Mouse (Mus musculus) liver, embryonic 14.5 days (tissue): Measurements from ENCODE around the gene Rnaseh2c. TPM values are rescaled to one million over a fixed set of nuclear protein-coding genes. Genes with fewer than 3 reads are reported as not detected.
A peak's percentile ranks its signal among the peaks of the same experiment; 100 is the strongest.

ENCODE experiments used
- ATAC-seq: fragments of 200-750 bp; cut with Nextera tagmentation; 2 replicates; pipeline ENCODE4 v1.8.0; 2017; ENCODE audit warnings: moderate number of reproducible peaks, mild to moderate bottlenecking, moderate library complexity; ENCODE audit not compliant: insufficient read depth
- DNase-seq, 3 experiments: peaks; one replicate each; pipeline ENCODE4 v3.0.0-alpha.2; 2012 to 2013; ENCODE audit warnings: low read depth in 3 of 3, low spot score in 3 of 3
- H3K27ac ChIP-seq: fragments of 300-500 bp; sonication (generic); 2 replicates; pipeline ENCODE4 v1.5.1; 2014; ENCODE audit warnings: moderate library complexity, mild to moderate bottlenecking, control low read depth, inconsistent platforms
- H3K27me3 ChIP-seq: fragments of 300-500 bp; sonication (generic); 2 replicates; pipeline ENCODE4 v1.6.1; 2014; ENCODE audit warnings: mild to moderate bottlenecking, low read length, moderate library complexity; ENCODE audit not compliant: control insufficient read depth, insufficient read depth
- H3K36me3 ChIP-seq: fragments of 300-500 bp; sonication (generic); replicated peaks from 2 replicates; pipeline ENCODE4 v1.6.1; 2014; ENCODE audit warnings: low read depth; ENCODE audit not compliant: control insufficient read depth, insufficient read depth
- H3K4me1 ChIP-seq, 2 experiments: fragments of 200-500 bp in 1 of 2; fragments of 300-500 bp in 1 of 2; sonication (generic) in 1 of 2; replicated peaks; 2 replicates each; pipeline ENCODE4 v1.6.1; 2012 to 2014; ENCODE audit warnings: antibody characterized with exemption in 1 of 2, inconsistent platforms in 1 of 2, low read length in 1 of 2; ENCODE audit not compliant: control insufficient read depth in 2 of 2, insufficient read depth in 2 of 2
- H3K4me2 ChIP-seq: fragments of 300-500 bp; sonication (generic); 2 replicates; pipeline ENCODE4 v1.6.1; 2014; ENCODE audit warnings: low read depth, mild to moderate bottlenecking, control low read depth, moderate library complexity
- H3K4me3 ChIP-seq, 2 experiments: fragments of 200-500 bp in 1 of 2; fragments of 300-500 bp in 1 of 2; sonication (generic) in 1 of 2; 2 replicates each; pipeline ENCODE4 v1.5.1; 2012 to 2014; ENCODE audit warnings: low read depth in 2 of 2, low read length in 2 of 2, mild to moderate bottlenecking in 2 of 2, control low read depth in 1 of 2, inconsistent platforms in 1 of 2, moderate library complexity in 1 of 2; ENCODE audit not compliant: insufficient read depth in 1 of 2
- H3K9ac ChIP-seq: fragments of 300-500 bp; sonication (generic); replicated peaks from 2 replicates; pipeline ENCODE4 v1.6.1; 2014; ENCODE audit warnings: mild to moderate bottlenecking, control low read depth, moderate library complexity
- H3K9me3 ChIP-seq: fragments of 300-500 bp; sonication (generic); 2 replicates; pipeline ENCODE4 v1.6.1; 2016; ENCODE audit warnings: low read length, mixed read lengths; ENCODE audit not compliant: control insufficient read depth
- CTCF ChIP-seq: IDR thresholded peaks from 2 replicates; pipeline ENCODE4 v1.5.1; 2016; ENCODE audit warnings: antibody characterized with exemption, low read depth, control low read depth
- EP300 ChIP-seq: IDR thresholded peaks from 2 replicates; pipeline ENCODE4 v1.6.1; 2016; ENCODE audit warnings: antibody characterized with exemption, low read depth
- WGBS: fragments of 180-500 bp; shearing (Covaris S2); extraction: QIAGEN DNeasy Blood & Tissue Kit; methylation state at CpG from one replicate; pipeline ENCODE4 v1.1.7; 2014; ENCODE audit not compliant: insufficient replicate concordance; 5-methylcytosine and 5-hydroxymethylcytosine counted together
- polyA plus RNA-seq, 2 experiments: library from polyadenylated mRNA; depleted of rRNA in 1 of 2; stranded (reverse) in 1 of 2; unstranded in 1 of 2; fragments of >200 nt; fragmentation: Nextera tagmentation in 1 of 2; extraction: Ambion mirVana in 1 of 2; gene quantifications; 2 replicates each; pipeline versions ENCODE4 v1.2.1 to v1.2.3; 2012 to 2014

Gene Rnaseh2c
- polyA plus RNA-seq, 2 experiments = 87.7 to 129 TPM

GRCm38 (mm10) chr19:5579971-5580370, 21.7 kb upstream of the Rnaseh2c start:
- no peak overlapping the region for H3K4me2 ChIP-seq
- WGBS = 57% methylated on average over 4 of the region's 4 CpGs
- no peak overlapping the region for H3K4me3 ChIP-seq
- no peak for TF ChIP-seq CTCF
- no peaks in the 10 kb centered on the region for H3K4me1 ChIP-seq
- no peak overlapping the region for H3K27ac ChIP-seq
- no peaks in the 10 kb centered on the region for H3K27me3 ChIP-seq
- no peaks in the 10 kb centered on the region for H3K36me3 ChIP-seq
- H3K9ac ChIP-seq = no peak overlapping the region
- ATAC-seq = no peak
- DNase-seq = no peak
- H3K9me3 ChIP-seq = no peaks in the 10 kb centered on the region

- H3K27me3 ChIP-seq = no peaks in the 10 kb centered on the region
- DNase-seq = no peak
- 63% methylated on average over 6 of the region's 6 CpGs for WGBS
- no peak for ATAC-seq
- no peak overlapping the region for H3K27ac ChIP-seq
- TF ChIP-seq EP300 = no peak
- TF ChIP-seq CTCF = no peak
- no peak overlapping the region for H3K4me2 ChIP-seq
- H3K9me3 ChIP-seq = no peaks in the 10 kb centered on the region
- no peaks in the 10 kb centered on the region for H3K36me3 ChIP-seq
- no peak overlapping the region for H3K9ac ChIP-seq
- H3K4me1 ChIP-seq = no peaks in the 10 kb centered on the region
- H3K4me3 ChIP-seq = no peak overlapping the region
Observed at GRCm38 (mm10) chr19:5580776-5581175, 20.9 kb upstream of the Rnaseh2c start.

- Histone ChIP-seq H3K27ac (no peak overlapping the region), H3K9ac (no peak overlapping the region), H3K36me3 (no peaks in the 10 kb centered on the region), H3K27me3 (no peaks in the 10 kb centered on the region), H3K9me3 (no peaks in the 10 kb centered on the region), H3K4me1 (no peaks in the 10 kb centered on the region), H3K4me2 (no peak overlapping the region), H3K4me3 (no peak overlapping the region)
- no peak for DNase-seq
- ATAC-seq = no peak
- WGBS = 54% methylated on average over 2 of the region's 2 CpGs
- TF ChIP-seq EP300 (no peak), CTCF (no peak)
Observed at GRCm38 (mm10) chr19:5581995-5582394, 19.7 kb upstream of the Rnaseh2c start.

- H3K27ac ChIP-seq = no peak overlapping the region
- DNase-seq = no peak
- H3K9me3 ChIP-seq = no peaks in the 10 kb centered on the region
- H3K4me2 ChIP-seq = no peak overlapping the region
- ATAC-seq = no peak
- H3K27me3 ChIP-seq = no peaks in the 10 kb centered on the region
- 59% methylated on average over 9 of the region's 9 CpGs for WGBS
- TF ChIP-seq EP300 (no peak), CTCF (peak; percentile 20; the same call in 1 of the 2 replicates)
- no peak overlapping the region for H3K4me3 ChIP-seq
- no peaks in the 10 kb centered on the region for H3K36me3 ChIP-seq
- H3K9ac ChIP-seq = no peak overlapping the region
- H3K4me1 ChIP-seq = no peaks in the 10 kb centered on the region
Observed at GRCm38 (mm10) chr19:5589159-5589558, 12.5 kb upstream of the Rnaseh2c start.

- TF ChIP-seq CTCF (no peak), EP300 (no peak)
- WGBS = 61% methylated on average over 6 of the region's 6 CpGs
- Histone ChIP-seq H3K27me3 (no peaks in the 10 kb centered on the region), H3K9me3 (no peaks in the 10 kb centered on the region), H3K27ac (no peak overlapping the region), H3K4me3 (no peak overlapping the region), H3K4me1 (no peaks in the 10 kb centered on the region), H3K36me3 (no peaks in the 10 kb centered on the region), H3K4me2 (no peak overlapping the region), H3K9ac (no peak overlapping the region)
- DNase-seq = no peak
- ATAC-seq = no peak
Observed at GRCm38 (mm10) chr19:5591888-5592287, 9.8 kb upstream of the Rnaseh2c start.

- Histone ChIP-seq H3K4me3 (no peak overlapping the region), H3K9ac (no peak overlapping the region), H3K9me3 (no peaks in the 10 kb centered on the region), H3K4me2 (no peak overlapping the region), H3K27me3 (no peaks in the 10 kb centered on the region), H3K27ac (no peak overlapping the region), H3K4me1 (peaks cover 0 to 8% of the 10 kb centered on the region in 2 experiments; a peak in 2 of 4 replicates), H3K36me3 (peaks cover 9% of the 10 kb centered on the region; the same call in 1 of the 2 replicates)
- no peak for DNase-seq
- no peak for ATAC-seq
- WGBS = 52% methylated on average over 4 of the region's 4 CpGs
- TF ChIP-seq EP300 = no peak
- TF ChIP-seq CTCF = no peak
Observed at GRCm38 (mm10) chr19:5599224-5599623, 2.4 kb upstream of the Rnaseh2c start.
